Mouse (Mus musculus): ENCODE results near the gene Ceacam20.
"Not testable (repeated sequence)": the region's sequence is repeated elsewhere in the genome, so short reads cannot be mapped to it uniquely, and the experiment has no call there.

DNA sequence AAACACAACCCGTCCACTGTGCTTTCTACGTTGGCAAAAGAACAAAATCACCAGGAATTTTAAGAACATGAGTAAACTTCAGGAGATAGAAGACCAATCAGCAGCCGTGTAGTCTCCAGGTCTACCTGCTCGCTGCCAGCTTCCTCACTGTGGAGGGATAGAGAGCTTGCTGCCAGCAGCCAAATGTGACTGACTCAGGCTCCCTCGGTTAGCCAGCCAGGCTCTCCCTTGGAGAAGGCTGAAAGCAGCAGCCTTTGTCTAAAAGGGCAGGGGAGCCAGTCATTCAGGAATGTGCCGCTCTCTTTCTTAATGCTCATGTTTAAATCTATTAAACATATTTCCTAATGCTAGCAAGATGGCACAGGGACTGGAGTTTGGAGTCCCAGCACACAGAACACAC, 34.7 kb upstream of the Ceacam20 start:
- not testable (repeated sequence) for TF ChIP-seq CTCF (IDR thresholded peaks at IDR 0.05; ENCODE audit: borderline replicate concordance, insufficient read depth, low read depth, low read length); POLR2A (IDR thresholded peaks at IDR 0.05; ENCODE audit: borderline replicate concordance, insufficient read depth, low read length)

Data from cerebellum, adult 2 months (tissue).